Mouse (Mus musculus): Measurements from ENCODE around the gene Castor2.

Gene Castor2

GRCm38 (mm10) chr5:134101883-134102282 is 2.4 kb downstream of the Castor2 start:
- DNase-seq (ENCODE audit: low read depth, low spot score), result peak; percentile 26

- peak; percentile 79 for DNase-seq (ENCODE audit: low read depth, low spot score)
These were observed 3.2 kb downstream of the Castor2 start for GRCm38 (mm10) chr5:134102720-134103119.

- peak; percentile 12 for DNase-seq (ENCODE audit: low read depth, low spot score)
These were observed 6.3 kb downstream of the Castor2 start for GRCm38 (mm10) chr5:134105829-134106228.

- DNase-seq (ENCODE audit: low read depth, low spot score), result no peak
These were observed 15.5 kb downstream of the Castor2 start for GRCm38 (mm10) chr5:134114981-134115380.

GRCm38 (mm10) chr5:134115639-134116259 is 16.2 kb downstream of the Castor2 start:
- DNase-seq (ENCODE audit: low read depth, low spot score), result peak; percentile 71

- no peak for DNase-seq (ENCODE audit: low read depth, low spot score)
These were observed 19.4 kb downstream of the Castor2 start for GRCm38 (mm10) chr5:134118798-134119407.

GRCm38 (mm10) chr5:134119481-134120120 is 20.1 kb downstream of the Castor2 start:
- no peak for DNase-seq (ENCODE audit: low read depth, low spot score)

GRCm38 (mm10) chr5:134120135-134120534 is 20.6 kb downstream of the Castor2 start:
- no peak for DNase-seq (ENCODE audit: low read depth, low spot score)

- no peak for DNase-seq (ENCODE audit: low read depth, low spot score)
These were observed 21.8 kb downstream of the Castor2 start for GRCm38 (mm10) chr5:134121138-134121892.

GRCm38 (mm10) chr5:134121893-134122259 is 22.4 kb downstream of the Castor2 start:
- no peak for DNase-seq (ENCODE audit: low read depth, low spot score)

- DNase-seq (ENCODE audit: low read depth, low spot score), result no peak
These were observed 24.3 kb downstream of the Castor2 start for GRCm38 (mm10) chr5:134123846-134124245.

GRCm38 (mm10) chr5:134126232-134126631 is 26.7 kb downstream of the Castor2 start:
- DNase-seq (ENCODE audit: low read depth, low spot score), result no peak

- no peak for DNase-seq (ENCODE audit: low read depth, low spot score)
These were observed 32.1 kb downstream of the Castor2 start for GRCm38 (mm10) chr5:134131586-134131985.

- no peak for DNase-seq (ENCODE audit: low read depth, low spot score)
These were observed 36.5 kb downstream of the Castor2 start for GRCm38 (mm10) chr5:134136022-134136421.

GRCm38 (mm10) chr5:134137933-134138332 is 38.4 kb downstream of the Castor2 start:
- DNase-seq (ENCODE audit: low read depth, low spot score), result peak; percentile 12

- peak; percentile 55 for DNase-seq (ENCODE audit: low read depth, low spot score)
These were observed 39.9 kb downstream of the Castor2 start for GRCm38 (mm10) chr5:134139429-134139828.

- no peak for DNase-seq (ENCODE audit: low read depth, low spot score)
These were observed 41.7 kb downstream of the Castor2 start for GRCm38 (mm10) chr5:134141236-134141635.

GRCm38 (mm10) chr5:134142381-134142780 is 42.9 kb downstream of the Castor2 start:
- peak; percentile 43 for DNase-seq (ENCODE audit: low read depth, low spot score)

GRCm38 (mm10) chr5:134144986-134145385 is 45.5 kb downstream of the Castor2 start:
- peak; percentile 13 for DNase-seq (ENCODE audit: low read depth, low spot score)

GRCm38 (mm10) chr5:134147194-134147753 is 47.8 kb downstream of the Castor2 start:
- DNase-seq (ENCODE audit: low read depth, low spot score), result no peak

GRCm38 (mm10) chr5:134148153-134148552 is 48.6 kb downstream of the Castor2 start:
- no peak for DNase-seq (ENCODE audit: low read depth, low spot score)

- no peak for DNase-seq (ENCODE audit: low read depth, low spot score)
These were observed 52.4 kb downstream of the Castor2 start for GRCm38 (mm10) chr5:134151895-134152294.
